Mouse (Mus musculus) neural tube, embryonic 11.5 days (tissue): ENCODE results near the gene Cdca3. TPM values are rescaled to one million over a fixed set of nuclear protein-coding genes. Genes with fewer than 3 reads are reported as not detected.
A peak's percentile ranks its signal among the peaks of the same experiment; 100 is the strongest.

Experiments used
- ATAC-seq: fragments of 200-750 bp; cut with Nextera tagmentation; 2 replicates; pipeline ENCODE4 v1.8.0; 2017; ENCODE audit warnings: moderate number of reproducible peaks, mild to moderate bottlenecking, moderate TSS enrichment, moderate library complexity; ENCODE audit not compliant: insufficient read depth, low FRiP score, low TSS enrichment
- DNase-seq: peaks from one replicate; pipeline ENCODE4 v3.0.0-alpha.2; 2015; ENCODE audit warnings: low spot score
- H3K27ac ChIP-seq: fragments of 300-500 bp; sonication (generic); 2 replicates; pipeline ENCODE4 v1.5.1; 2014; ENCODE audit warnings: low read depth, mild to moderate bottlenecking, low read length
- H3K27me3 ChIP-seq: fragments of 300-500 bp; sonication (generic); 2 replicates; pipeline ENCODE4 v1.6.1; 2014; ENCODE audit warnings: mild to moderate bottlenecking, low read length, mixed read lengths; ENCODE audit not compliant: control insufficient read depth, insufficient read depth
- H3K36me3 ChIP-seq: fragments of 300-500 bp; sonication (generic); 2 replicates; pipeline ENCODE4 v1.6.1; 2014; ENCODE audit warnings: mild to moderate bottlenecking, low read length, moderate library complexity, mixed read lengths; ENCODE audit not compliant: control insufficient read depth, insufficient read depth
- H3K4me1 ChIP-seq: fragments of 300-500 bp; sonication (generic); 2 replicates; pipeline ENCODE4 v1.6.1; 2014; ENCODE audit warnings: low read length, mixed read lengths; ENCODE audit not compliant: control insufficient read depth, insufficient read depth
- H3K4me2 ChIP-seq: fragments of 300-500 bp; sonication (generic); 2 replicates; pipeline ENCODE4 v1.6.1; 2014; ENCODE audit warnings: low read depth, mild to moderate bottlenecking, moderate library complexity
- H3K4me3 ChIP-seq: fragments of 300-500 bp; sonication (generic); 2 replicates; pipeline ENCODE4 v1.5.1; 2014; ENCODE audit warnings: low read depth, low read length
- H3K9ac ChIP-seq: fragments of 300-500 bp; sonication (generic); 2 replicates; pipeline ENCODE4 v1.6.1; 2014; ENCODE audit warnings: mild to moderate bottlenecking, low read length
- H3K9me3 ChIP-seq: fragments of 300-500 bp; sonication (generic); 2 replicates; pipeline ENCODE4 v1.6.1; 2016; ENCODE audit warnings: low read length; ENCODE audit not compliant: control insufficient read depth
- WGBS: fragments of 180-500 bp; shearing (Covaris S2); extraction: QIAGEN DNeasy Blood & Tissue Kit; methylation state at CpG from one replicate; pipeline ENCODE4 v1.1.7; 2014; 5-methylcytosine and 5-hydroxymethylcytosine counted together
- polyA plus RNA-seq: library from polyadenylated mRNA; unstranded; fragments of >200 nt; fragmentation: Nextera tagmentation; extraction: Ambion mirVana; gene quantifications from 2 replicates; pipeline ENCODE4 v1.2.1, GENCODE M21; 2014

Cdca3 gene
- polyA plus RNA-seq, 1 experiment from 2014 or later = 195 TPM

- WGBS = 8% methylated on average over 14 of the region's 14 CpGs
- peak overlapping the region; percentile 95; the same call in 1 of the 2 replicates for H3K27ac ChIP-seq
- DNase-seq = peak; percentile 68
Measured at GRCm38 (mm10) chr6:124856321-124856720, 27.0 kb downstream of the Cdca3 start.

DNA sequence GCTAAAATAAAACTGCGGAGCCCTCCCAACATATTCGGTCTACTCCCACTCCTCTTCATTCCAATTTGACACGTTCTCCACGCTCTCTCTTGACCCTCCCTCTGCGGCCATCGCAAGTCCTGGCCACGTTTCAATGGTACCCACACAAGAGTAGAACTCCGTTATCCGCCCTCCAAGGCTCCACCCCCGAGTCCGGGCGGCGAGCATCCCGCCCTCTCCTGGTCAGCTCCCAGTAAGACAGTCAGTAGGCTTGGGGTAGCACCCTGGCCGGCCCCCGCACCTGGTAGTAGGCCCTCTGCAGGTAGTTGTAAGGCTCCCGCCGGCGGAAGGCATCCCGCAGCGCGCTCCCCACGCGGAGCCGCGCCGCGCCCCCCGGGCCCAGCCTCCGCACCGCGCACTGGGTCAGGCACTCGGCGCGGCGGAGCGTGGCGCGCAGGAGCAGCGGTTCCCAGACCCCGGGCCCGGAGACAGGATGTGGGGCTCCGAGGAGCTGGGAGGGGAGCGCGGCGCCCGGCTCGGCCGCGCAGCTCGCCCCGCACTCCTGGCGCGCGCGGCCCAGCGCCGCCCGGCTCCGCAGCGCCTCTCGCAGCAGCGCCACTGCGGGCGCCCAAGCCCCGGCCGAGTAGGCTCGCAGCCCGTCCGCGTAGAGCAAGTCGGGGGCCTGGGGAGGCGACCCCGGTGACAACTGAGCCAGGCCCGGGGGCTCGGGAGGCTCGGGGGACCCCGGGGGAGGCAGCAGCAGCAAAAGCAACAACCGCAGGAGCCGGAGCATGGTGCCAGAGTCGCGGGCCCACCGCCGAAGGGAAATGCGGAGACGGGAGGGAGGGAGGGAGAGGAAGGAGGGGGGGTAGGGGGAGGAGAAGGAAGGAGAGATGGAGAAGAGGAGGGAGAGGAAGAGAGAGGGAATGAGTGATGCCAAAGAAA, 27.8 kb downstream of the Cdca3 start, which contains the start of gene P3h3:
TSS of gene P3h3 (minus strand) at position 837 of the 924 bp plus-strand sequence.
- Histone ChIP-seq H3K4me1 (peaks cover 16% of the 10 kb centered on the region), H3K36me3 (no peaks in the 10 kb centered on the region; the same call in 1 of the 2 replicates)
- ATAC-seq = peak; percentile 87

More at GRCm38 (mm10) chr6:124856321-124856720, 27.0 kb downstream of the Cdca3 start:
- Histone ChIP-seq H3K4me2 (peak overlapping the region; percentile 75), H3K36me3 (no peaks in the 10 kb centered on the region; the same call in 1 of the 2 replicates), H3K9ac (peak overlapping the region; percentile 35; the same call in 1 of the 2 replicates), H3K9me3 (no peaks in the 10 kb centered on the region), H3K27me3 (no peaks in the 10 kb centered on the region), H3K4me3 (peak overlapping the region; percentile 78), H3K4me1 (peaks cover 10% of the 10 kb centered on the region)
- ATAC-seq = 0 out of 2 replicates have a peak, but pooled peaks have one; percentile 28

GRCm38 (mm10) chr6:124857840-124858530, 28.6 kb downstream of the Cdca3 start:
- peaks cover 21% of the 10 kb centered on the region for H3K4me1 ChIP-seq
- DNase-seq (no peak), ATAC-seq (no peak)
- 23% methylated on average over 26 of the region's 26 CpGs for WGBS
- H3K36me3 ChIP-seq = no peaks in the 10 kb centered on the region; the same call in 1 of the 2 replicates
- H3K4me3 ChIP-seq = peak overlapping the region; percentile 78
- peak overlapping the region; percentile 75 for H3K4me2 ChIP-seq
- peak overlapping the region; percentile 96 for H3K9ac ChIP-seq
- peak overlapping the region; percentile 95; the same call in 1 of the 2 replicates for H3K27ac ChIP-seq
- no peaks in the 10 kb centered on the region for H3K9me3 ChIP-seq
- no peaks in the 10 kb centered on the region for H3K27me3 ChIP-seq

More for the DNA sequence above, 27.8 kb downstream of the Cdca3 start, which contains the start of gene P3h3:
- Histone ChIP-seq H3K27me3 (no peaks in the 10 kb centered on the region), H3K4me2 (peak within 1 kb of the TSS; percentile 75), H3K27ac (peak within 1 kb of the TSS; percentile 95), H3K4me3 (peak within 1 kb of the TSS; percentile 78), H3K9me3 (no peaks in the 10 kb centered on the region), H3K9ac (peak within 1 kb of the TSS; percentile 96)
- DNase-seq = peak; percentile 88
- under 1% methylated on average over 58 of the region's 86 CpGs for WGBS

DNA sequence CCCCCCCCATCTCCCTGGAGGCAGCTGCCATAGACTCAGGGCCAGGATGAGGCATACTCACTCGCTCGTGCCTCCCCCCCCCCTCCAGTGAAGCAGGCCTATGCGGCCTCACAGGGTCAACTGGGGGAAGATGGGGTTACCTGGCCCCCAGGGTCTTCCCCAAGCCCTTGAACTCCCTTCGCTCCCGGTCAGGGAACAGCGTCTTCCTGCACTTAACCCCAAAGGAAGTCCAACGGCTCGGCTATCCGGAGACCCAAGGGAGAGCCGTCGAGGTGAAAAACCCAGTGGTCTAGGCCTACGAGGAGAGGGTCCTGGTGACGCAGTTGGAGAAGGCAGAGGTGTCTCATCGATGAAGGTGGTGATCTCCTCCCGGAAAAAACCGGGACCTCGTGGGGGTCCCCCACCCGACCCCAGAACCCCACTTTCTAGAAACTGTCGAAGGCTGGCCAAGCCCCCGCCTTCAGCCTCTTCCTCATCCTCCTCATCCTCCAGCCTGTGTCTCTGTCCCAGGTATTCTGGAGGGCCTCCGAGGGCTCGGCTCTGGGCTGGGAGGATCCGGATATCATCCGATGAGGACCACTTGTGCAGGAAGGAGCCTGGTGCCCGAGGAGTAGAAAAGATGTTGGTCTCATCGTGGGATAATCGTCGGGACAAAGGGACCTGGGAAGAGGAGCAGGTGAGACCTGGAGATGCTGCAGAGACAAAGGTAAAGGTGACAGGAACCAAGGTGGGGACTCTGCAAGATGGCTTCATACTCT, 29.4 kb downstream of the Cdca3 start:
- Histone ChIP-seq H3K9ac (no peak overlapping the region), H3K27me3 (no peaks in the 10 kb centered on the region), H3K4me1 (peaks cover 25% of the 10 kb centered on the region), H3K9me3 (no peaks in the 10 kb centered on the region), H3K4me3 (no peak overlapping the region), H3K4me2 (no peak overlapping the region; the same call in 1 of the 2 replicates), H3K27ac (no peak overlapping the region), H3K36me3 (no peaks in the 10 kb centered on the region; the same call in 1 of the 2 replicates)
- DNase-seq (no peak), ATAC-seq (no peak)
- WGBS = 71% methylated on average over 28 of the region's 28 CpGs

DNA sequence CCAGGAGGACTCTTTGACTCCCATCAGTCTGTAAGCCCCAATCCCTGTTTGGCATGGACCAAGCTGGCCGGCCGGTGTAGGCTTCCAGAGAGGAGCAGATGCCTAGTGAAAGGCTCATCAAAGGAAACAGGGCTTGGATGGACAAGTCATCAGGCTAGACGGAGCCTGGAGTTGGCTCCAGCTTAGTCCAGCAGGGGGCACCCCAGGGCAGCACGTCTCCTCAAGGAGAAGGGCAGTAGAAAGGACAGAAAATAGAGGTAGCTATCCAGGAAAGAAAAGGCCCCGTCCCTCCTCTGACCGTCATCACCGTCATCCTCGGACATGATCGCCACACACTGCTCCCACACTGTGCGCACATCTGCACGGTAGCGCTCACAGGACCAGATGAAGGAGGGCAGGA, 30.4 kb downstream of the Cdca3 start:
- ATAC-seq (peak; percentile 4; the same call in 1 of the 2 replicates), DNase-seq (peak; percentile 88)
- Histone ChIP-seq H3K27me3 (no peaks in the 10 kb centered on the region), H3K36me3 (no peaks in the 10 kb centered on the region), H3K4me3 (no peak overlapping the region), H3K9ac (peak overlapping the region; percentile 32), H3K4me2 (no peak overlapping the region), H3K9me3 (no peaks in the 10 kb centered on the region), H3K27ac (0 out of 2 replicates have a peak overlapping the region, but pooled peaks have one; percentile 20), H3K4me1 (peaks cover 25% of the 10 kb centered on the region)
- 8% methylated on average over 12 of the region's 12 CpGs for WGBS

DNA sequence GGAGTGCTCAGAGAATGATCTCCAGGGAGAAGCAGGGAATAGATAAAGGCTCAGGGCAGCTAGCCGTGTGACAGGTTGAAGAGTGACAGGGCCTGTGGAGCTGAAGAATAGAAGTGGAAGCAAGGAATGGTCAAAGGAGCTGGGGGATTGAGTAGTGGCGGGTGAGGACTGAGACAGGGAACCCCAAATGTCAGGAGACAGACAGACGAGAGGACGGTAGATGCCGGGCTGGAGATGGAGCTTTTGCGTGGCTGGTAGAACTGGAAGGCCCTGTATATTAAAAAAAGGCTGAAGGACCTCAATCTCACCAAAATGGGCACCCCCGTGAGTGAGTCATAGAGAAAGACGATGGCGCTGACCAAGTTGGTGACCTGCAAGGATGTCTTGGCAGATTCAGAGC, 31.2 kb downstream of the Cdca3 start:
- Histone ChIP-seq H3K4me1 (peaks cover 25% of the 10 kb centered on the region), H3K27me3 (no peaks in the 10 kb centered on the region), H3K4me3 (no peak overlapping the region), H3K4me2 (no peak overlapping the region), H3K36me3 (no peaks in the 10 kb centered on the region), H3K9me3 (no peaks in the 10 kb centered on the region), H3K9ac (no peak overlapping the region), H3K27ac (no peak overlapping the region)
- no peak for DNase-seq
- no peak for ATAC-seq
- WGBS = 90% methylated on average over 9 of the region's 9 CpGs

DNA sequence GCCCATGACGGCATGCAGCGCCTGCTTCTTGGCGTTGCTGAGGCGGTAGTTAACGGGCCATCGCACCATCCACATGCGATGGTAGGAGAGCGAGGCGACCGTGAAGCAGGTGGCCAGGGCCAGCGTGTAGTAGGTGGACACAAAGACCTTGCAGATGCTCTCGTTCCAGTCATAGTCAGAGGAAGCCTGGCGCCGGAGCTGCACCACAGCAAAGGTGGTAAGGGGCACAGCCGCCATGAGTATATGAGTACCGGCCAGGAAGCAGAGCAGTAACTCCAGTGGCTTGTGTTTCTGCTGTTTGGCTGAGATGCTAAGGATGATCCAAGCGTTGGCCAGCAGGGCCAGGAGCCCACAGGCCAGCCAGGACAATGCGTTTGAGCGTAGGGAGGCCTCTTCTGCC, 31.9 kb downstream of the Cdca3 start:
- Histone ChIP-seq H3K4me1 (peaks cover 25% of the 10 kb centered on the region), H3K36me3 (no peaks in the 10 kb centered on the region), H3K4me2 (no peak overlapping the region), H3K9me3 (no peaks in the 10 kb centered on the region), H3K27ac (no peak overlapping the region), H3K9ac (no peak overlapping the region), H3K4me3 (no peak overlapping the region), H3K27me3 (no peaks in the 10 kb centered on the region)
- no peak for ATAC-seq
- WGBS = 83% methylated on average over 19 of the region's 19 CpGs
- DNase-seq = no peak

DNA sequence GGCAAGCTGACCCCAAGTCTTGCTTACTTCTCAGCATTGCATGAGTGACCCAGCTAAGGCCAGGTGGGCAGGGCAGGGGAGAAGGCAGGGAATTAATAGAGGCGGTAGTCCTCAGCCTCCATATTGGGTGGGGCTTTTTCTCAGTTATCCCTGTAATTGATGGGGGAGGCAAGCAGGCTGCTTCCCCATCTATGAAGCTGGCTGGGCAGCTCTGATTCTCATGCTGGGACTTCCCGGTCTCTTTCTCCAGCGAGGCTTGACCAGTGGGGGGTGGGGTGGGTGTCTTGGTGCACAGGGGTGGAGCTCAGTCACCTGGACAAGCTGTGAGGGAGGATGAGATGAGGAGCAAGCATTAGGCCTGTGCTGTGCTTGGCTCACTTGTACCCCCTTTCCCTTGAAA, 32.5 kb downstream of the Cdca3 start:
- no peaks in the 10 kb centered on the region for H3K27me3 ChIP-seq
- H3K4me3 ChIP-seq = no peak overlapping the region
- H3K36me3 ChIP-seq = no peaks in the 10 kb centered on the region
- H3K9me3 ChIP-seq = no peaks in the 10 kb centered on the region
- no peak overlapping the region; the same call in 1 of the 2 replicates for H3K4me2 ChIP-seq
- no peak for DNase-seq
- no peak overlapping the region for H3K27ac ChIP-seq
- H3K4me1 ChIP-seq = peaks cover 23% of the 10 kb centered on the region
- ATAC-seq = no peak
- no peak overlapping the region; the same call in 1 of the 2 replicates for H3K9ac ChIP-seq
- WGBS = 32% methylated on average over 3 of the region's 3 CpGs
